Mouse (Mus musculus): Measurements from ENCODE around the gene Taf1d. TPM values are rescaled to one million over a fixed set of nuclear protein-coding genes. Genes with fewer than 3 reads are reported as not detected.

Gene Taf1d
- polyA plus RNA-seq, 1 experiment: not detected

GRCm38 (mm10) chr9:15357484-15358275 is 51.7 kb downstream of the Taf1d start, which contains the start of gene Cep295:
TSS of gene Cep295 (minus strand) at chr9:15357788.
- H3K4me3 ChIP-seq (ENCODE audit: insufficient read depth, low read depth, low read length): peak within 1 kb of the TSS; percentile 95
- peak; percentile 96 for TF ChIP-seq POLR2A (IDR thresholded peaks at IDR 0.05; ENCODE audit: insufficient read depth, low read depth, low read length)
- no peak for TF ChIP-seq CTCF (IDR thresholded peaks at IDR 0.05; ENCODE audit: insufficient read depth, low read depth, low read length)
- 1% methylated on average over 60 of the region's 60 CpGs for WGBS
- no peaks in the 10 kb centered on the region; the same call in 1 of the 2 replicates for H3K4me1 ChIP-seq (ENCODE audit: control insufficient read depth, insufficient read depth, low read length)
- H3K27ac ChIP-seq (ENCODE audit: insufficient read depth, low read depth, low read length): peak within 1 kb of the TSS; percentile 70

GRCm38 (mm10) chr9:15364843-15365242 is 58.8 kb downstream of the Taf1d start:
- no peak overlapping the region for H3K27ac ChIP-seq (ENCODE audit: insufficient read depth, low read depth, low read length)
- TF ChIP-seq POLR2A (IDR thresholded peaks at IDR 0.05; ENCODE audit: insufficient read depth, low read depth, low read length) (no peak), CTCF (IDR thresholded peaks at IDR 0.05; ENCODE audit: insufficient read depth, low read depth, low read length) (no peak)
- H3K4me3 ChIP-seq (ENCODE audit: insufficient read depth, low read depth, low read length): no peak overlapping the region
- H3K4me1 ChIP-seq (ENCODE audit: control insufficient read depth, insufficient read depth, low read length): no peaks in the 10 kb centered on the region
- 86% methylated on average over 1 of the region's 1 CpGs for WGBS

- TF ChIP-seq CTCF (IDR thresholded peaks at IDR 0.05; ENCODE audit: insufficient read depth, low read depth, low read length): no peak
- TF ChIP-seq POLR2A (IDR thresholded peaks at IDR 0.05; ENCODE audit: insufficient read depth, low read depth, low read length): no peak
- Histone ChIP-seq H3K4me1 (ENCODE audit: control insufficient read depth, insufficient read depth, low read length) (no peaks in the 10 kb centered on the region), H3K4me3 (ENCODE audit: insufficient read depth, low read depth, low read length) (no peak overlapping the region), H3K27ac (ENCODE audit: insufficient read depth, low read depth, low read length) (no peak overlapping the region)
- WGBS: 94% methylated on average over 1 of the region's 1 CpGs
Observed at GRCm38 (mm10) chr9:15365856-15366255, 59.8 kb downstream of the Taf1d start.

- WGBS: 46% methylated on average over 2 of the region's 2 CpGs
- no peak for TF ChIP-seq POLR2A (IDR thresholded peaks at IDR 0.05; ENCODE audit: insufficient read depth, low read depth, low read length)
- no peak for TF ChIP-seq CTCF (IDR thresholded peaks at IDR 0.05; ENCODE audit: insufficient read depth, low read depth, low read length)
- no peak overlapping the region for H3K27ac ChIP-seq (ENCODE audit: insufficient read depth, low read depth, low read length)
Observed at GRCm38 (mm10) chr9:15366260-15366659, 60.2 kb downstream of the Taf1d start.

More at GRCm38 (mm10) chr9:15366260-15366659, 60.2 kb downstream of the Taf1d start:
- no peak overlapping the region for H3K4me3 ChIP-seq (ENCODE audit: insufficient read depth, low read depth, low read length)
- H3K4me1 ChIP-seq (ENCODE audit: control insufficient read depth, insufficient read depth, low read length): no peaks in the 10 kb centered on the region

Other genes with a start within 250 kb of the Taf1d start
- not detected in 2 replicates for gene Hephl1, start 194.1 kb upstream of the Taf1d start, polyA plus RNA-seq (2012; ENCODE audit: insufficient read depth, insufficient read length, low replicate concordance, missing spikeins)
- not detected in 2 replicates for gene Vstm5, start 67.2 kb upstream of the Taf1d start, polyA plus RNA-seq (2012; ENCODE audit: insufficient read depth, insufficient read length, low replicate concordance, missing spikeins)
- gene Med17, start 26.3 kb upstream of the Taf1d start, polyA plus RNA-seq (2012; ENCODE audit: insufficient read depth, insufficient read length, low replicate concordance, missing spikeins): not detected in 2 replicates
- not detected in 2 replicates for gene 4931406C07Rik, start 234 bp downstream of the Taf1d start, polyA plus RNA-seq (2012; ENCODE audit: insufficient read depth, insufficient read length, low replicate concordance, missing spikeins)
- 242 TPM in 1 of 2 replicates, not detected in the other for gene Cep295, start 51.6 kb downstream of the Taf1d start, polyA plus RNA-seq (2012; ENCODE audit: insufficient read depth, insufficient read length, low replicate concordance, missing spikeins)
- not detected in 2 replicates for gene Smco4, start 187.2 kb downstream of the Taf1d start, polyA plus RNA-seq (2012; ENCODE audit: insufficient read depth, insufficient read length, low replicate concordance, missing spikeins)